Mouse (Mus musculus) cerebellum, adult 2 months (tissue): ENCODE measurements at regions not wholly inside any gene's neighbourhood (a gene's known extent, or its start where the extent isn't known, plus 50 kb on each side); places are given as distances from the start of the nearest gene placed in this dataset.

ENCODE experiments used
- CTCF ChIP-seq: fragments of 200-500 bp; IDR thresholded peaks from 2 replicates; pipeline ENCODE4 v1.5.1; 2011; ENCODE audit warnings: low read depth, mild to moderate bottlenecking, control low read depth, low read length, moderate library complexity, borderline replicate concordance; ENCODE audit not compliant: insufficient read depth
- POLR2A ChIP-seq: fragments of 200-500 bp; IDR thresholded peaks from 2 replicates; pipeline ENCODE4 v1.6.1; 2011; ENCODE audit warnings: low read length, control low read depth, borderline replicate concordance; ENCODE audit not compliant: insufficient read depth

- TF ChIP-seq POLR2A: no peak
- peak; percentile 99 for TF ChIP-seq CTCF
Measured at GRCm38 (mm10) chr4:55240450-55240849, 109.4 kb upstream of the Rad23b start.
